Mouse (Mus musculus) midbrain, embryonic 16.5 days (tissue): Measurements from ENCODE around the gene Msh5. TPM values are rescaled to one million over a fixed set of nuclear protein-coding genes. Genes with fewer than 3 reads are reported as not detected.
"Not testable (repeated sequence)": the region's sequence is repeated elsewhere in the genome, so short reads cannot be mapped to it uniquely, and the experiment has no call there.

Source experiments
- ATAC-seq: fragments of 200-750 bp; cut with Nextera tagmentation; 2 replicates; pipeline ENCODE4 v1.8.0; 2017; ENCODE audit warnings: moderate TSS enrichment
- H3K27ac ChIP-seq: fragments of 300-500 bp; sonication (generic); 2 replicates; pipeline ENCODE4 v1.5.1; 2014; ENCODE audit warnings: mild to moderate bottlenecking, low read length, mixed read lengths
- H3K27me3 ChIP-seq: fragments of 300-500 bp; sonication (generic); 2 replicates; pipeline ENCODE4 v1.6.1; 2014; ENCODE audit warnings: low read depth, low read length, mixed read lengths; ENCODE audit not compliant: control insufficient read depth, insufficient read depth
- H3K36me3 ChIP-seq: fragments of 300-500 bp; sonication (generic); 2 replicates; pipeline ENCODE4 v1.6.1; 2014; ENCODE audit warnings: mild to moderate bottlenecking, low read length, moderate library complexity, mixed read lengths; ENCODE audit not compliant: control insufficient read depth, insufficient read depth
- H3K4me1 ChIP-seq: fragments of 300-500 bp; sonication (generic); 2 replicates; pipeline ENCODE4 v1.6.1; 2014; ENCODE audit warnings: mild to moderate bottlenecking, low read length, mixed read lengths; ENCODE audit not compliant: control insufficient read depth, insufficient read depth
- H3K4me2 ChIP-seq: fragments of 300-500 bp; sonication (generic); 2 replicates; pipeline ENCODE4 v1.6.1; 2014; ENCODE audit warnings: mild to moderate bottlenecking, low read length, mixed read lengths
- H3K4me3 ChIP-seq: fragments of 300-500 bp; sonication (generic); 2 replicates; pipeline ENCODE4 v1.5.1; 2014; ENCODE audit warnings: low read depth, mild to moderate bottlenecking, low read length, moderate library complexity, mixed read lengths
- H3K9ac ChIP-seq: fragments of 300-500 bp; sonication (generic); 2 replicates; pipeline ENCODE4 v1.6.1; 2014; ENCODE audit warnings: low read depth, low read length, mixed read lengths
- H3K9me3 ChIP-seq: fragments of 300-500 bp; sonication (generic); replicated peaks from 2 replicates; pipeline ENCODE4 v1.6.1; 2014; ENCODE audit warnings: mild to moderate bottlenecking, low read length, mixed read lengths; ENCODE audit not compliant: control insufficient read depth, poor library complexity, severe bottlenecking
- WGBS: fragments of 180-500 bp; shearing (Covaris S2); extraction: QIAGEN DNeasy Blood & Tissue Kit; methylation state at CpG from one replicate; pipeline ENCODE4 v1.1.7; 2014; 5-methylcytosine and 5-hydroxymethylcytosine counted together
- polyA plus RNA-seq: library from polyadenylated mRNA; unstranded; fragments of >200 nt; fragmentation: Nextera tagmentation; extraction: Ambion mirVana; gene quantifications from 2 replicates; pipeline ENCODE4 v1.2.1, GENCODE M21; 2015

The Msh5 gene
- polyA plus RNA-seq, 1 experiment from 2014 or later, result 1.9 TPM

DNA sequence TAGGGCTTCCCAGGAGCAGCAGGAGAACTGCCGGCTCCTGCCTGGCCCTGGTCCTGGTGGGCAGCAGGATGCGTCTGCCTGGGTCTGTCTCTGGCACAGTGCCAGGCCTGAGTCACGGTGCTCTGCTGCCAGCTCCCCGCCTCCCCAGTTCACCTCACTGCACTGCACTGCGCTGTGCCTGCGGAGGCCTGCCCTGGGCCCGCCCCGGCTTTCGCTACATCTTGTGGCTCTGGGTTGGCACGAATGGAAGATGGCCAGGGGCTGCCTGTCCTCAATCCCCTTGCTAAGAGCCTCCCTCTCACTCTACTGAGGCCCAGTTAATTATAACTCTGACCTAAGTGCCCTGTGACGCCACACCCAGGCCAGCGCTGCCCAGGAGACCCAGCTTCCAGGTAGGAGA, 30.2 kb downstream of the Msh5 start, which contains the start of gene Vwa7:
Gene Vwa7 (plus strand): TSS at position 204 of the 400 bp plus-strand sequence.
- H3K27ac ChIP-seq, result no peak within 1 kb of the TSS
- 62% methylated on average over 12 of the region's 12 CpGs for WGBS
- no peak within 1 kb of the TSS for H3K4me2 ChIP-seq
- H3K27me3 ChIP-seq, result no peaks in the 10 kb centered on the region
- peak; percentile 44; the same call in 1 of the 2 replicates for ATAC-seq
- no peak within 1 kb of the TSS for H3K4me3 ChIP-seq
- peaks cover 42% of the 10 kb centered on the region for H3K36me3 ChIP-seq
- no peak within 1 kb of the TSS for H3K9ac ChIP-seq
- no peaks in the 10 kb centered on the region for H3K9me3 ChIP-seq
- H3K4me1 ChIP-seq, result no peaks in the 10 kb centered on the region; the same call in 1 of the 2 replicates

DNA sequence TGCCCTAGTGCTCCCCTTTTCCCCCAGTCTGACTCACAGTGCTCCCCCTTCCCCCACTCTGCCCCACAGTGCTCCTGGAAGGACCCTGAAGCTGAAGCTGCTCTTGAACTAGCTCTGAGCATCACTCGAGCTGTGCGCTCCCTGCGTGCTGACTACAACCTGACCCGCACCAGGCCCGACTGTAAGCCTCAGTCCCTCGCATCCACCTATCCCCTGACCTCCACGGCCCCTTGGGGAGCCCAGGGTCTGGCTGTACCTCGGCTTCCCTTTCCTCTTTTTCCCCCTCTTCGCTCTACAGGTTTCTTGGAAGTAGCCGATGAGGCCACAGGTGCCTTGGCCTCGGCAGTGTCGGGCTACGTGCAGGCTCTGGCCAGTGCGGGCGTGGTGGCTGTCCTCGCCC, 31.2 kb downstream of the Msh5 start:
- no peaks in the 10 kb centered on the region for H3K9me3 ChIP-seq
- no peak overlapping the region for H3K4me2 ChIP-seq
- no peaks in the 10 kb centered on the region for H3K27me3 ChIP-seq
- H3K4me1 ChIP-seq, result no peaks in the 10 kb centered on the region; the same call in 1 of the 2 replicates
- H3K36me3 ChIP-seq, result peaks cover 51% of the 10 kb centered on the region
- no peak for ATAC-seq
- no peak overlapping the region for H3K27ac ChIP-seq
- no peak overlapping the region for H3K9ac ChIP-seq
- 90% methylated on average over 13 of the region's 16 CpGs for WGBS
- no peak overlapping the region for H3K4me3 ChIP-seq

DNA sequence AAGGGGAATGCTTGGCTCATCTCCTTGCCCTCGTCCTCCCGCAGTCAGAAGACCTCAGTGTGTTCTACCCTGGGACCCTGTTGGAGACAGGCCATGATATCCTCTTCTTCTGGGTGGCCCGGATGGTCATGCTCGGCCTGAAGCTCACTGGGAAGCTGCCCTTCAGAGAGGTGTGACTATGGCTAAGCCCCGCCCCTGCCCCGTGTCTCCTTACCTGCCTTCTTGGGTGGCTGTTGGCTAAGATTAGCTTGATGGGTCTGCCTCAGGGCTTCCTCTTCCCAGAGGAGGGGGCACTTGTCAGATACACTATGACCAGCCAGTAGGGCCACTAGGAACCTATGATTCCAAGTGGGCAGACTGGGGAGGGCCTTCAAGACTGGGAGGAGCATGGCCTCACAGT, 33.3 kb downstream of the Msh5 start:
- no peaks in the 10 kb centered on the region for H3K9me3 ChIP-seq
- H3K4me2 ChIP-seq, result no peak overlapping the region
- 83% methylated on average over 6 of the region's 6 CpGs for WGBS
- no peaks in the 10 kb centered on the region; the same call in 1 of the 2 replicates for H3K4me1 ChIP-seq
- H3K4me3 ChIP-seq, result no peak overlapping the region
- H3K27me3 ChIP-seq, result no peaks in the 10 kb centered on the region
- peaks cover 58% of the 10 kb centered on the region for H3K36me3 ChIP-seq
- H3K27ac ChIP-seq, result no peak overlapping the region
- no peak overlapping the region for H3K9ac ChIP-seq
- ATAC-seq, result no peak

DNA sequence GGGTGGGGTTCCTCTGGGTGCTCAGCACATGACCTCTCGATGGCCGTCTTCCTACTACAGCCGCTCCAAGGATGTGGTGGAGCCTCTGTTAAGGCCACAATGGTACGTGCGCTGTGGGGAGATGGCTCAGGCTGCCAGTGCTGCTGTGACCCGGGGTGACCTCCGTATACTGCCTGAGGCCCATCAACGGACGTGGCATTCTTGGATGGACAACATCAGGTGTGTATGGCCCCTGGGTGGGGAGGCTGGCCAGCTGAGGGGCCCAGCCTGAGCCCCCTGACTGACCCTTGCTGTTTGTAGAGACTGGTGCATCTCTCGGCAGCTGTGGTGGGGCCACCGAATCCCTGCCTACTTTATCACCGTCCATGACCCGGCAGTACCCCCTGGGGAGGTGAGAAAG, 34.1 kb downstream of the Msh5 start:
- H3K27ac ChIP-seq, result no peak overlapping the region
- no peaks in the 10 kb centered on the region; the same call in 1 of the 2 replicates for H3K4me1 ChIP-seq
- H3K36me3 ChIP-seq, result peaks cover 63% of the 10 kb centered on the region
- H3K9ac ChIP-seq, result no peak overlapping the region
- no peaks in the 10 kb centered on the region for H3K9me3 ChIP-seq
- ATAC-seq, result no peak
- H3K4me2 ChIP-seq, result no peak overlapping the region
- no peak overlapping the region for H3K4me3 ChIP-seq
- H3K27me3 ChIP-seq, result no peaks in the 10 kb centered on the region
- 94% methylated on average over 13 of the region's 13 CpGs for WGBS

DNA sequence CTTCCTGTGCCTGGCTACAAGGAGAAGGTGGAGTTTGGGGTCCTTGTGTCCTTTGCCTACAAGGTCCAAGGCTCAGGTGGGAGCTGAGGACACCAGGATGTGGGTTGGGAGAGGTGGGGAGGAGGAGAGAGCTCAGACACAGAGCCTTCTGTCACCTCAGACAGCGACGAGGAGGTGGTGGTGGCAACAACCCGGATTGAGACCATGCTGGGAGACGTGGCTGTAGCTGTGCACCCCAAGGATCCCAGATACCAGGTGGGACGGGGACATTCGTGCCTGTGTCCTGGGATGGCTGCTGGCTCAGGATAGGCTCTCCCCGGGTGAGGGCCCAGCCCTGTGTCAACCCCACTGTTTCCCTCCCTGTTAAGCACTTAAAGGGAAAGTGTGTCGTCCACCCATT, 35.1 kb downstream of the Msh5 start:
- WGBS, result 96% methylated on average over 8 of the region's 8 CpGs
- H3K4me1 ChIP-seq, result no peaks in the 10 kb centered on the region; the same call in 1 of the 2 replicates
- H3K9me3 ChIP-seq, result no peaks in the 10 kb centered on the region
- H3K9ac ChIP-seq, result no peak overlapping the region
- no peak overlapping the region for H3K4me2 ChIP-seq
- H3K27ac ChIP-seq, result no peak overlapping the region
- no peaks in the 10 kb centered on the region for H3K27me3 ChIP-seq
- no peak overlapping the region for H3K4me3 ChIP-seq
- H3K36me3 ChIP-seq, result peaks cover 64% of the 10 kb centered on the region
- ATAC-seq, result no peak

DNA sequence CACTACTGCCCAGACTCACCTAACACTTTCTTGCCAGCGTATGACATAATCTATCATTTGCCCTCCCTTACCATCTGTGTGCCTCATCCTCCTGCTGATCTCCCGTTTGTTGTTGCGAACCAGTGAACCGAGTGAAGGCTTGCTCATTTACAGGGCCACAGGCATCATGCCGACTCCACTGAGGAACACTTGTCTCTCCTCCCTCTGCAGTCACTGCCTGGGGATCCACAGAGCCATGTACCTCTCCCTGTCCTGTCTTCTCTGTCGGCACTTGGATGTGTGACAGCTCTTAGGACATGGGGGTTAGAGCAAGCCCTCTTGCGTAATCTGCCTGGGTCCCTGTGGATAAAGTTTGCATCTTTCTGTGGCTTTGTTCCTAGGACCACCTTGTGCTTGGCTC, 37.0 kb downstream of the Msh5 start:
- ATAC-seq, result no peak
- WGBS, result 85% methylated on average over 7 of the region's 7 CpGs
- H3K27ac ChIP-seq, result no peak overlapping the region
- no peaks in the 10 kb centered on the region for H3K9me3 ChIP-seq
- no peak overlapping the region for H3K4me3 ChIP-seq
- H3K9ac ChIP-seq, result no peak overlapping the region
- H3K36me3 ChIP-seq, result peaks cover 65% of the 10 kb centered on the region
- no peaks in the 10 kb centered on the region for H3K4me1 ChIP-seq
- no peaks in the 10 kb centered on the region for H3K27me3 ChIP-seq
- H3K4me2 ChIP-seq, result no peak overlapping the region

DNA sequence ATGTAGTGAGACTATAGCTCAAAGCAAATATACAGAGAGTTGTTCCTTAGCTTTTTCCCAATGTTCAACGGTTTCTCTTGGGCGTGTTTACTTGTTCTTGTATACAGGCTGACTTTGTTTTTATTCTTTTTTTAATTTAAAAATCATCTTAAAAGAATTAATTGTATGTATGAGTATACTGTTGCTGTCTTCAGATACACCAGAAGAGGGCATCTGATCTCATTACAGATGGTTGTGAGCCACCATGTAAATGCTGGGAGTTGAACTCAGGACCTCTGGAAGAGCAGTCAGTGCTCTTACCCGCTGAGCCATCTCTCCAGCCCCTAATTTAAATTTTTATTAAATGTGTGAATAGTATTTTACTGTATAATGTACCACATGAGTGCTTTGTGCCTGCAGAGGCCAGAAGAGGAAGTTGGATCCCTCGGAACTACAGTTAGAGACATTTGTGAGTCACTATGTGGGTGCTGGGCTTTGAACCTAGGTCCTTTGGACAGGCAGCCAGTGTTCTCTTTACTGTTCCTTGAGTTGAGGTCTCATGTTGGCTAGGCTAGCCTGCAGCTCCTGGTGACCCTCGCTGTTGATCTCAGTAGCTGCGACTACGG, 39.1 kb downstream of the Msh5 start:
- Histone ChIP-seq H3K9ac (no peak overlapping the region), H3K36me3 (peaks cover 49% of the 10 kb centered on the region), H3K4me2 (no peak overlapping the region), H3K9me3 (no peaks in the 10 kb centered on the region), H3K4me3 (no peak overlapping the region), H3K27ac (no peak overlapping the region), H3K27me3 (no peaks in the 10 kb centered on the region), H3K4me1 (peaks cover 10% of the 10 kb centered on the region)
- 97% methylated on average over 7 of the region's 7 CpGs for WGBS
- ATAC-seq, result no peak

DNA sequence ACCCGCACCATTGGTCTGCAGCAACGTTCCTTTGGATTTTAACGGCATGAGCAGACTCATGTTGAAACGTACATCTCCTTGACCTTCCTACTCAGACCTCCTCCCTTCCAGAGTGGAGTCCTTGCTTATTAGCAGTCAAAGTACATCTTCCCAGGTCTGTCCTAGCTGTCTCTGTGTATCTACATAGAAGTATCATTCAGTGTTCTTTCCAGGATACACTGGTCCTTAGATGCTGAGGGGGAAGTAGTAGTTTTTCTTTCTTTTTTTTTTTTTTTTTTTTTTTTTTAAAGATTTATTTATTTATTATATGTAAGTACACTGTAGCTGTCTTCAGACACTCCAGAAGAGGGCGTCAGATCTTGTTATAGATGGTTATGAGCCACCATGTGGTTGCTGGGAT, 40.6 kb downstream of the Msh5 start:
- not testable (repeated sequence) for H3K9ac ChIP-seq, H3K27ac ChIP-seq, H3K4me2 ChIP-seq, H3K9me3 ChIP-seq, H3K4me3 ChIP-seq, H3K27me3 ChIP-seq, ATAC-seq
- H3K36me3 ChIP-seq, result peaks cover 34% of the 10 kb centered on the region
- peaks cover 15% of the 10 kb centered on the region for H3K4me1 ChIP-seq
- WGBS, result 97% methylated on average over 4 of the region's 5 CpGs

DNA sequence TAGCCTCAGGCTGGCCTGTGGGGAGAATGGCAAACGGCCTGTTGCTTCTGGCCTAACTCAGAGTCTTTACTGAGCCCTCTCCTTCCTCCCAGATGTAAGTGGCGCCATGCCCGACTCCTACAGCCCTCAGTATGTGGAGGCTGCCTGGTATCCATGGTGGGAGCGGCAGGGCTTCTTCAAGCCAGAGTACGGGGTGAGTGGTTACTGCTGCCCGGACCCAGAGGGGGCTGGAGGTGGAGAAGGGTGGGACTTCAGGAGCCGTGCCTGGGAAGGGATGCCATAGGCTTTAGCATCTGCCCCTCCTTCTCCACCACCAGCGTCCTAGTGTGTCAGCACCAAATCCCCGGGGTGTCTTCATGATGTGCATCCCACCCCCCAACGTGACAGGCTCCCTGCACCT, 41.4 kb downstream of the Msh5 start:
- peaks cover 29% of the 10 kb centered on the region for H3K36me3 ChIP-seq
- no peak for ATAC-seq
- 97% methylated on average over 10 of the region's 10 CpGs for WGBS

More for the DNA sequence above, 41.4 kb downstream of the Msh5 start:
- no peak overlapping the region for H3K9ac ChIP-seq
- no peak overlapping the region for H3K4me3 ChIP-seq
- H3K9me3 ChIP-seq, result no peaks in the 10 kb centered on the region
- no peak overlapping the region for H3K4me2 ChIP-seq
- H3K27ac ChIP-seq, result no peak overlapping the region
- H3K4me1 ChIP-seq, result peaks cover 16% of the 10 kb centered on the region
- no peaks in the 10 kb centered on the region for H3K27me3 ChIP-seq
